Mouse (Mus musculus) layer of hippocampus, postnatal 36 days (tissue): ENCODE data around the gene Ppp1r3d. TPM values are rescaled to one million over a fixed set of nuclear protein-coding genes. Genes with fewer than 3 reads are reported as not detected.

Experiments
- DNase-seq, 2 experiments: peaks; one replicate each; pipeline ENCODE4 v3.0.0; 2022
- total RNA-seq, 2 experiments: library from RNA; stranded (reverse); gene quantifications; 2 replicates each; pipeline ENCODE4 v1.2.3; 2021

The Ppp1r3d gene
- 1 to 10 TPM; 4.6 to 5.9 TPM for total RNA-seq

DNA sequence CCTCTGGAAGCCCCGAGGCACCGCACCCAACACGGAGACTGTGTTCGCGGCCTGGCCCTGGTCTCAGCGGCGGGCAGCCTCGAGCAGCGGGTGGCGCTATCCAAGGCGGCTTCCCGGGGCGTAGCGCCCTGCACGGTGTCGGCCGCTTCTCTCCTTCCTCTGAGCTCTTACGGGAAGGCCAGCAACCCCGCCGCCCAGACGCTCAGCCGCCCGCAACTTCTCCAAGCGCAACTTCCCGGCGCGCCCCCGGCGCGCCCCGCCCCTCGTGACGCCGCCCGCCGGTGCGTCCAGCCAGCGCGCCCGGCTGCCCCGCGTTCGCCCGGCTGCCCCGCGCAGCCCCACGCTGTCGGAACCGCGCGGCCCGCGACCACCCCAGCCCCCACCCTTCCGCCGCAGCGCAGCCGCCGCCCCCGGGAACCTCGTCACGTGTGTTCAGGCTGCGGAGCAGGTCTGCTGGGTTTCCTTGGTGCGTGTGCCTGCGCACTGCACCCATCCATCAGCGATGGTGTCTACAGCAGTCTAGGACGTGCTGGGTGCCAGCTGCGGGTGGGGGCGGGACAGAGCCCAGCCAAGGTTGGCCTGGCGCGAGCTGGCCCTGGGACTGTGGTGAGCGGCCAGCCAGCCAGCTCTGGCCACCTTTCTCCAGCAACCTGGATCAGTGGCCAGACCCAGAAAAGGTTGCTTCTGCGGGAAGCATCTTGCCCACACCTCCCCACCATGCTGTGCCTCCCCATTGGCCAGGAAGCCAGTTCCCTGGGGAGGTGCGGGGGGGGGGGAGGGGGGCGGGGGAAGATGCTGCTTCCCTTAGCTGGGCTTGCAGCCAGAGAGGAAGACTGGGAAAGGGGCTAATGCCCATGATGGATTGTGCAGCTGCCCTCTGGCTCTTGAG, at the start of gene Ppp1r3d, which contains the start of gene Fam217b:
Gene Ppp1r3d, minus strand, starts transcription at position 212 of the 889 bp plus-strand sequence.
Gene Fam217b, plus strand, starts transcription at position 264 of the 889 bp plus-strand sequence.
- DNase-seq = peak; percentile 54 to 67

- DNase-seq = no peak
Observed at GRCm38 (mm10) chr2:178460353-178460752, 46.1 kb upstream of the Ppp1r3d start.

DNA sequence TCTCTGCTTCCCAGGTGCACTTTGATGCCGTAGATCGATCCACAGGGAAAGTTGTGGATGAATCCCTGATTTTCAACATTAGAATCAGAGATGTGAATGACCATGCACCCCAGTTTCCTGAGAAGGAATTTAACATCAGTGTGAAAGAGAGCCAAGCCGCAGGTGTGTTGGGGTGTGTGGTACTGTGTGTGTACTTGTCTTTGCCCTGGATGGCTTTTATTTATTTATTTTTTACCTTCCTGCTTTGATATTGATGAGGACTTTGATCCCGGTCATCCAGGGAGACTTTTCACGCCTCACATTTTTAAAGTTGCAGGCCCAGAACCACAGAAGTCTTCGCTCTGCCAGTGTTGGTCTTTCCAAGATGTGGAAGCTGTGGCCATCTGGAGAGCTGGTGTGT, 43.1 kb upstream of the Ppp1r3d start:
- DNase-seq = no peak

- peak in 1 of 2 experiments; percentile 4 for DNase-seq
Observed at GRCm38 (mm10) chr2:178454664-178455516, 40.6 kb upstream of the Ppp1r3d start.

DNA sequence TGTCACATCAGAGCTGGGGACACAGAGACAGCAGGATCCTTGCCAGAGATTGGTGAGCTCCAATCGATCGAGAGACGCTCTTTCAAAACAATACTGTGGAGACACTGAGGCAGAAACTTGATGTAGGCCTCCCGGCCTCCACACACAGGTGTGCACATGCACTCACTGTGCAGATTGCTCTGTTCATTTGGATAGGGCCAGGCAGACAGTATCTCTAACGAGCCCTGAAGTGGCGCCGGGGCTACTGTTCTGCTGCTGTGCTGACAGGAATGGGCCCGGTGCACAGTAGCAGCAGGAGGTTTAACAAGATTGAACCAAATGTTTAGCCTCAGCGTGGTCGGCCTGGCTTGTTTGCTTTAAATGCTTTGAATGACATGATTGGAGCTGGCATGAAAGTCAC, 36.7 kb upstream of the Ppp1r3d start:
- DNase-seq = no peak

DNA sequence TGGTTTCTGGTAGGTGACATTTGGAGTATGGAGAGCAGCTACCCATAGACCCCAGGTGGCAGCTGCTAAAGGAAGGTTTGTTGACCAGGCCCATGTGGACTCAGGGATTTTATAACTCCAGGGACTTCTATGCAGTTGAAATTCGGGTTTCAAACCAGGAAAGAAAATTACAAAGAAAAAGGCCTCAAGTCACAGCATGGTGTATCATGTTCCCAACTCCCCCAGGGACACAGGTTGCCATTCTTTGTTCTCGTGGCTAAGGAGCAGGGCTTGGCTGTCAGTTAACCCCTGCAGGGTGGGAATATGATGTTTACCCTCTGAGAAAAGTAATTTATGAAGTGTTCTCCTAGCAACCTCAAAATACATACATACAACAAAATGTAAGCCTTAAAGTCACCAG, 36.0 kb upstream of the Ppp1r3d start:
- DNase-seq = no peak

DNA sequence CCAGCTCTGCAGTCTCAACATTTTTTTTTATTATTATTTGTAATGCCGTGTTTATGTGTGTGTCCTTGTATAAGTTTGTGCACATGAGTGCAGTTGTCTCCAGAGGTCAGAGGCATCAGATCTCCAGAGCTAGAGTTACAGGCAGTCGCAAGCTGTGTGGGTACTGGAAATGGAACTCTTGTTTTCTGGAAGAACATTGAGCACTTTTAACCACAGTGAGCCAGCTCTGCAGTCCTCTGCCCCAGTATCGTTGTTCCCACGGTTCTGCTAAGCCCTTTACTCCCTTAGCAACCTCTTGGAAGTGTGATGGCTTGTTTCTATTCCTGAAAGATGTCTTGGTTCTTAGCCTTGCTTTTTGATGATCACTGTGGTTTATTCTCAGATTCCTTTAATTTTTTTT, 35.1 kb upstream of the Ppp1r3d start:
- no peak for DNase-seq

DNA sequence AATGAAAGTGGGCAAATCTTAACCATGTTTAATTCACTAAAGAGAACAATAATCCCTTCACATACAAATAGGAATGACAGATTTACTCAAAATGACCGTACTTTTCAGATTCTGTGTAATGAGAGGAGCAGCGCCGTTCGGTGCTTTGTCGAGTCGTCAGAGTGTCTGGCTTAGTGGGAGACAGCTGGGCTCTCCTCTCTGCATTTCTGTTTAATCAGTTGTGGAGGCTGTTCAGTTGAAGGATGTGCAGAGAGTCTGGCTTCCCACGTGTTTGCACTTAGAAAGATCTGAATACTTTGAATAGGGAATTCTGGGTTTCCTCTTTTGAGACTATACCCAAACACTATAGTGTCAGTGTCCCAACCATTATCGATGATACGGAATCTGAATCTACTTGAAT, 23.0 kb upstream of the Ppp1r3d start:
- no peak for DNase-seq

GRCm38 (mm10) chr2:178433903-178434302, 19.6 kb upstream of the Ppp1r3d start:
- no peak for DNase-seq

- no peak for DNase-seq
Observed at GRCm38 (mm10) chr2:178433495-178433894, 19.2 kb upstream of the Ppp1r3d start.

DNA sequence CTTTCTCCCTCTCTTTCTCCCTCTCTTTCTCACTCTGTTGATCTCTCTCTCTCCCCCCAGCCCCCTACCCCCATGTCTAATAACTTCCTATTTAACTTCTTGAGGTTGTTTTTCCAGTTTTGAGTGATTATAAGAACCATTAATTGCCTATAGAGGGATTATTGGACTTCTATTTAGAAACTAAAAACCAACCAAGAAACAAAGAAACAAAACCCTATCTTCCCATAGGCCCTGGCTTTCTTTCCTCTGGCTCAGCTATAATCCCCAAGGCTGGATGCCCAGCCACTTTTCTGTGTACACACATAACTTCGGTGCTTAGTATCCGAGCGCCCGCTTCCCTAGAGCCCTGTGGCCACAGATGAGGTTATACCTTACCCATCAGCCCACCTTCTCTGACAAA, 16.0 kb upstream of the Ppp1r3d start, which contains the start of gene Cdh26:
Gene Cdh26, plus strand, starts transcription at position 301 of the 400 bp plus-strand sequence.
- no peak for DNase-seq

- no peak for DNase-seq
Observed at GRCm38 (mm10) chr2:178429426-178429825, 15.2 kb upstream of the Ppp1r3d start.

DNA sequence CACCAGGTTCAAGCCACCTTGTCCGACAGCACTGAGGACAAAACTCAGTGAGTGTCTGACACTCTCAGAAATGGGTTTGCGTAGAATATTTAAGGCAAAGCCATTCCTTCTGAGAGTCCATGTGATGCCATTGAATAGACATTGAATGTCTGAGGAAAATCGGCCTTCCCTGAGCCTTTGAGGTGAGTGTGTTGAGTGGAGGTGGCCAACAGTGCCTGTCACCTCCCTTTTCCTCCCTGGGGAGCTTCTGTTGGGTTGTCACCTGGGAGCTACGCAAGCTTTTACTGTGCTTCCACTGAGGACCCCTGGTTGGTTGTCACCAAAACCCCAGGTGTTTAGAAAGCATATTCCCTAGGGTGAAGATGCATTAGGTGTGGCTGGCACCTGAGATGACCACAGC, 14.4 kb upstream of the Ppp1r3d start:
- no peak for DNase-seq

GRCm38 (mm10) chr2:178428183-178428582, 13.9 kb upstream of the Ppp1r3d start:
- DNase-seq = no peak

DNA sequence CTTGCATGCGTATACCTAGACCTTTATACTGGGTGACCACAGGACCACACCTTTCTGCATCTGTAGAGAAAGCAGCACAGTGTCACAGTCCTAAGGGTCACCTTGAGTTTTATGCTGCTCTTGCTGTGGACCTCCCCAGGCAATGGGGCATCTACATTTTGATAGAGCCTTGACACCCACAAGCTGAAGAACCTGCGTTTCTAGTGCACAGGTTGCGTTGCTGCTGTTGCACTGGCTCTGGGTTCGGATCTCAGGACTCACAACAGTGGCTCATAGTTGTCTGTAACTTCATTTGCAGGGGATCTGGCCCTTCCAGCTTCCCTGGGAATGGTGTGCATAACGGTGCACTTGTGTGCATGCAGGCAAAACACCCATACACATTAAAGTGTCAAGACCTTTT, 12.9 kb upstream of the Ppp1r3d start:
- DNase-seq = no peak

DNA sequence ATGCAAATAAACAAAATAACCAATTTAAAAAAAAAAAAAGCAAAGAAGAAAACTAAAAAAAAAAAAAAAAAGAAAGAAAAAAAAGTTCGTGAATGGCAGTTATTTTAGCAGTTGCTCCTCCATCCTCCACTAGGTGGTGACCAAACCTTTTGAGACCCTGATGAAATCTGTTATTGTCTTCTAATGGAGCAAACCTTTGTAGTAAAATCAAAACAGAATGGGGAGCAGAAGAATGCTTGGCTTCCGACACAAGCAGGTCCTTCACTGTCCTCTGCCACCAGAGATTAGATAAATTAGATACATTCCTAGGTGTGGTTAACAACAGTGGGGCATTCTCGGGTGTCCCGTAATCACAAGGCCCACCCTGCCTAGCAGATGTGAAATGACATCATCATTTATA, 12.0 kb upstream of the Ppp1r3d start:
- DNase-seq = no peak

GRCm38 (mm10) chr2:178423223-178423622, 9.0 kb upstream of the Ppp1r3d start:
- DNase-seq = no peak

DNA sequence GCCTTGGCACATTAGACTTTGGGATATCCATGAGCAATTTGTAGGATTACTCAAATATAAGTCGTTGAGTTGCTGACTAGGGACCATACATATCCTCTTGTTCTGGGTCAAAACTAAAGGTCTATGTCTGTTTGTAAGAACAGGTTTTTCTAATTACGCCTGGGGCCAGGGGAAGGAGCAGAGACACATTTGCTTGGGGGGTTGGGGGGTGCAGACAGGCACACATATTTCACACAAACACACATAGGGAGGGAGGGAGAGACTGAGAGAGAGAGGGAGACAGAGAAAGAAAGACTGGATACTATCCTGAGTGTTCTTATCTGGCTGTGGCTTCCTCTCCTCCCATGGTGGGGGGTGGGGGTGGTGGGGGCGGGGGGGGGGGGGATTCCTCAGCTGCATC, 7.9 kb upstream of the Ppp1r3d start:
- DNase-seq = no peak

GRCm38 (mm10) chr2:178421603-178422002, 7.3 kb upstream of the Ppp1r3d start:
- DNase-seq = no peak

DNA sequence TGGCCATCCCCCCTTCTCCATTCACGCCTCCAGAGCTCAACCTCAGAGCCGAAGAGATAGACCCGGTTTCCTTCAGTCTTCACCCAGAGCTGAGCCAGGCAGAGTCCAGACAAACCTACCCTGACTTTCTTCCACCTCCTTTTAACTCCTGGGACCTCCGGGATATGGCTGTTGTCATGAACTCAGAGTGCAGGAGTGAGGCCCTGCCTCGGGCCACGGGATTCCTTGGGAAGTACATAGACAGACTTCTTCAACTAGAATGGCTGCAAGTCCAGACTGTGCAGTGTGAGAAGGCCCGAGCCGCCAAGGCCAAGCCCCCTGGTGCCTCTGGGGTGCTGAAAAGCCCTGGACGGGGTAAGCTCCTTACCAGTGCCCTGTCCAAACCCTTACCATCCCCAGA, 6.3 kb upstream of the Ppp1r3d start:
- DNase-seq = no peak

DNA sequence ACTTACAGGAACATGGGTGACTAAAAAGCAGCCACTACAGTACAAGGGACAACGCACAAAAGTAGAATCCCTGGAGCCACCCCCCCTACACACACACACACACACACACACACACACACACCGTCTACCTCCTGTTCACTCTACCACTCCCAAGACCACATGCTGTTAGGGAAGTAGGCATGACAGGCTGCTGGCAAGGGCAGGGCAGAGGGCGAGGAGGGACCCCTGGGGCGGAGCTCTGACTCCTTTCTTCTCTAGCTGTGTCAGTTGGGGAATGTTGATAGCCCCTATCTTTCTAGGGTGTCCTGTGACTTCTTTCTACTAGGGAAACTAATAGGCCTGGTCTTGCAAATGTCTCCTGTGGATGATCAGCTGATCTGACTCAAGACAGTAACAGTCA, 2.7 kb upstream of the Ppp1r3d start:
- no peak for DNase-seq

- no peak for DNase-seq
Observed at GRCm38 (mm10) chr2:178416427-178416826, 2.2 kb upstream of the Ppp1r3d start.

- DNase-seq = no peak
Observed at GRCm38 (mm10) chr2:178415150-178415448, 827 bp upstream of the Ppp1r3d start.
